Mouse (Mus musculus) MEL (cell line): ENCODE measurements at regions not wholly inside any gene's neighbourhood (a gene's known extent, or its start where the extent isn't known, plus 50 kb on each side); places are given as distances from the start of the nearest gene placed in this dataset.
"Not testable (repeated sequence)": the region's sequence is repeated elsewhere in the genome, so short reads cannot be mapped to it uniquely, and the experiment has no call there.

Experiments used
- DNase-seq: peaks from one replicate; pipeline ENCODE4 v3.0.0; 2011; ENCODE audit warnings: low read depth, low spot score
- H3K27ac ChIP-seq: 2 replicates; pipeline ENCODE4 v1.5.1; 2012; ENCODE audit warnings: low read depth, mild to moderate bottlenecking, control low read depth, low read length, moderate library complexity; ENCODE audit not compliant: control insufficient read depth
- H3K27me3 ChIP-seq, 2 experiments: fragments of 150-350 bp in 1 of 2; sonication (generic) in 1 of 2; 2 replicates each; pipeline ENCODE4 v1.6.1; 2012; ENCODE audit warnings: low read length in 2 of 2, mild to moderate bottlenecking in 2 of 2, improper control_type of control experiment in 1 of 2, moderate library complexity in 1 of 2; ENCODE audit not compliant: insufficient read depth in 2 of 2, control insufficient read depth in 1 of 2
- H3K36me3 ChIP-seq, 2 experiments: 2 replicates each; pipeline ENCODE4 v1.6.1; 2012 to 2014; ENCODE audit warnings: low read length in 2 of 2, improper control_type of control experiment in 1 of 2, inconsistent platforms in 1 of 2, mild to moderate bottlenecking in 1 of 2; ENCODE audit not compliant: insufficient read depth in 2 of 2, control insufficient read depth in 1 of 2
- H3K4me1 ChIP-seq, 2 experiments: fragments of 150-350 bp in 1 of 2; sonication (generic) in 1 of 2; 2 replicates each; pipeline ENCODE4 v1.6.1; 2012; ENCODE audit warnings: low read length in 2 of 2, improper control_type of control experiment in 1 of 2, mild to moderate bottlenecking in 1 of 2; ENCODE audit not compliant: insufficient read depth in 2 of 2, control insufficient read depth in 1 of 2
- H3K4me3 ChIP-seq, 2 experiments: fragments of 150-350 bp in 1 of 2; sonication (generic) in 1 of 2; 2 replicates each; pipeline ENCODE4 v1.5.1; 2012; ENCODE audit warnings: low read depth in 2 of 2, low read length in 2 of 2, mild to moderate bottlenecking in 2 of 2, moderate library complexity in 2 of 2, control low read depth in 1 of 2, improper control_type of control experiment in 1 of 2; ENCODE audit not compliant: control insufficient read depth in 1 of 2, insufficient read depth in 1 of 2
- H3K79me2 ChIP-seq: 2 replicates; pipeline ENCODE4 v1.6.1; 2012; ENCODE audit warnings: mild to moderate bottlenecking, low read length, moderate library complexity; ENCODE audit not compliant: control insufficient read depth, poor library complexity, insufficient read depth
- H3K9ac ChIP-seq: 2 replicates; pipeline ENCODE4 v1.6.1; 2012; ENCODE audit warnings: low read depth, mild to moderate bottlenecking, control low read depth, low read length, moderate library complexity; ENCODE audit not compliant: control insufficient read depth, poor library complexity, severe bottlenecking
- H3K9me3 ChIP-seq: fragments of 150-350 bp; sonication (generic); replicated peaks from 2 replicates; pipeline ENCODE4 v1.6.1; 2012; ENCODE audit warnings: mild to moderate bottlenecking, low read length, improper control_type of control experiment, moderate library complexity; ENCODE audit not compliant: insufficient read depth
- CHD1 ChIP-seq: IDR thresholded peaks from 2 replicates; pipeline ENCODE4 v1.6.1; 2012; ENCODE audit warnings: low read depth, mild to moderate bottlenecking, inconsistent platforms, low read length, improper control_type of control experiment
- E2F4 ChIP-seq: IDR thresholded peaks from 2 replicates; pipeline ENCODE4 v1.6.1; 2011; ENCODE audit warnings: low read depth, low read length, improper control_type of control experiment, borderline replicate concordance
- ETS1 ChIP-seq: IDR thresholded peaks from 2 replicates; pipeline ENCODE4 v1.6.1; 2012; ENCODE audit warnings: low read depth, mild to moderate bottlenecking, inconsistent platforms, low read length, improper control_type of control experiment, moderate library complexity
- GABPA ChIP-seq: IDR thresholded peaks from 2 replicates; pipeline ENCODE4 v1.6.1; 2012; ENCODE audit warnings: low read depth, mild to moderate bottlenecking, inconsistent platforms, low read length, improper control_type of control experiment, moderate library complexity
- MAFK ChIP-seq: IDR thresholded peaks from 2 replicates; pipeline ENCODE4 v1.6.1; 2011; ENCODE audit warnings: low read depth, mild to moderate bottlenecking, low read length, improper control_type of control experiment, borderline replicate concordance
- MXI1 ChIP-seq: IDR thresholded peaks from 2 replicates; pipeline ENCODE4 v1.6.1; 2011; ENCODE audit warnings: mild to moderate bottlenecking, low read depth, low read length, improper control_type of control experiment
- MYC ChIP-seq: IDR thresholded peaks from 2 replicates; pipeline ENCODE4 v1.6.1; 2011; ENCODE audit warnings: low read depth, mild to moderate bottlenecking, low read length, improper control_type of control experiment, moderate library complexity
- NELFE ChIP-seq: IDR thresholded peaks from 2 replicates; pipeline ENCODE4 v1.6.1; 2011; ENCODE audit warnings: low read depth, low read length, improper control_type of control experiment
- NRF1 ChIP-seq: IDR thresholded peaks from 2 replicates; pipeline ENCODE4 v1.6.1; 2014; ENCODE audit warnings: low read depth, mild to moderate bottlenecking, inconsistent platforms, low read length, improper control_type of control experiment, moderate library complexity; ENCODE audit not compliant: poor library complexity, insufficient read depth, severe bottlenecking
- POLR2AphosphoS2 ChIP-seq: IDR thresholded peaks from 2 replicates; pipeline ENCODE4 v1.6.1; 2011; ENCODE audit warnings: low read length, improper control_type of control experiment
- SMC3 ChIP-seq: IDR thresholded peaks from 2 replicates; pipeline ENCODE4 v1.6.1; 2011; ENCODE audit warnings: low read depth, low read length, improper control_type of control experiment
- TBP ChIP-seq: IDR thresholded peaks from 2 replicates; pipeline ENCODE4 v1.8.0; 2011; ENCODE audit warnings: low read depth, low read length, improper control_type of control experiment
- USF1 ChIP-seq: IDR thresholded peaks from 2 replicates; pipeline ENCODE4 v1.6.1; 2014; ENCODE audit warnings: low read depth, mild to moderate bottlenecking, inconsistent platforms, low read length, improper control_type of control experiment, moderate library complexity
- ZKSCAN1 ChIP-seq: IDR thresholded peaks from 2 replicates; pipeline ENCODE4 v1.6.1; 2012; ENCODE audit warnings: low read depth, mild to moderate bottlenecking, inconsistent platforms, low read length, improper control_type of control experiment, moderate library complexity

GRCm38 (mm10) chr14:37523616-37524015 lies 388.5 kb upstream of the Ghitm start:
- H3K27me3 ChIP-seq, result no peaks in the 10 kb centered on the region
- no peaks in the 10 kb centered on the region for H3K79me2 ChIP-seq
- H3K27ac ChIP-seq, result no peak overlapping the region
- no peaks in the 10 kb centered on the region for H3K9me3 ChIP-seq
- TF ChIP-seq ZKSCAN1 (no peak), NRF1 (no peak), POLR2AphosphoS2 (no peak), USF1 (no peak), MYC (no peak), CHD1 (no peak), TBP (no peak), NELFE (no peak), MAFK (no peak)
- H3K9ac ChIP-seq, result no peak overlapping the region
- H3K36me3 ChIP-seq, result no peaks in the 10 kb centered on the region
- H3K4me1 ChIP-seq, result no peaks in the 10 kb centered on the region
- H3K4me3 ChIP-seq, result no peak overlapping the region
- no peak for DNase-seq

GRCm38 (mm10) chr14:37520631-37521030 lies 385.6 kb upstream of the Ghitm start:
- not testable (repeated sequence) for H3K27ac ChIP-seq, H3K4me1 ChIP-seq, H3K9me3 ChIP-seq, H3K27me3 ChIP-seq, H3K4me3 ChIP-seq, DNase-seq, H3K9ac ChIP-seq, H3K79me2 ChIP-seq, H3K36me3 ChIP-seq

- no peak for DNase-seq
- Histone ChIP-seq H3K27ac (no peak overlapping the region), H3K4me1 (no peaks in the 10 kb centered on the region), H3K36me3 (no peaks in the 10 kb centered on the region), H3K27me3 (no peaks in the 10 kb centered on the region), H3K9ac (no peak overlapping the region), H3K9me3 (no peaks in the 10 kb centered on the region), H3K79me2 (no peaks in the 10 kb centered on the region), H3K4me3 (no peak overlapping the region)
- TF ChIP-seq CHD1 (no peak), ETS1 (no peak), GABPA (no peak), SMC3 (no peak), MXI1 (no peak), E2F4 (no peak)
These were observed 370.2 kb upstream of the Ghitm start for GRCm38 (mm10) chr14:37505314-37505713.
